Mouse (Mus musculus): ENCODE data around the gene Cyp4x1.

DNA sequence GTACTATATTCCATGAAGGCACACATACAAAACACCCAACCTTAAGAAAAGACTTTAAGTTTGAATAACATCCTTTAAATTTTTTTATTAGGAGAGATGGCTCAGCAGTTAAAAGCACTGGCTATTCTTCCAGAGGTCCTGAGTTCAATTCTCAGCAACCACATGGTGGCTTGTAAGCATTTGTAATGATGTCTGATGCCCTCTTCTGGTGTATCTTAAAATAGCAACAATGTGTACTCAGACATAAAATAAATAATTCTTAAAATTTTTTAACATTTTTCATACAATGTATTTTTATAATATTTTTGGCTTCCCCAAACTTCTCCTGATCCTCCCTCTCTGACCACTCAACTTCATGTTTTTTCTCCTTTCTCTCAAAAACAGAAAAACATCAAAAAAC lies 9.4 kb downstream of the Cyp4x1 start:
- no peak for TF ChIP-seq POLR2A (IDR thresholded peaks at IDR 0.05; ENCODE audit: low read depth, low read length)
- TF ChIP-seq CTCF (IDR thresholded peaks at IDR 0.05; ENCODE audit: borderline replicate concordance, insufficient read depth, low read length) = no peak
